22 mouse cellular contexts compared by ENCODE assay signal in genomic region chr11:61016866-61017398, GRCm38 (mm10). TPM values are rescaled to one million over a fixed set of nuclear protein-coding genes. Genes with fewer than 3 reads are reported as not detected.
DNase-seq lines count a peak whose midpoint lies in the region; ATAC-seq and TF ChIP-seq lines count a peak whose summit lies in the region.
"Had no signal": no experiment of that assay in that cellular context is flagged by ENCODE, and none has a peak within 500 bp of the region (broad histone marks: within the 10 kb centered on the region; RNA-seq: fewer than 3 reads in every experiment).

No protein-coding gene starts in this region.

- no peak overlapping the region for H3K9ac ChIP-seq in hindbrain, embryonic 12.5 days
- H3K9ac ChIP-seq in heart, postnatal 0 days (replicated peaks; ENCODE audit: low read depth, low read length): 0 out of 2 replicates have a peak overlapping the region, but pooled peaks have one; percentile 17
- H3K9ac ChIP-seq: embryonic facial prominence, embryonic 12.5 days; forebrain, embryonic 15.5 days; hindbrain, embryonic 15.5 days; intestine, embryonic 15.5 days; limb, embryonic 13.5 days; liver, embryonic 13.5 days; lung, embryonic 14.5 days had no signal

- no peak for TF ChIP-seq EP300 in heart, postnatal 0 days (IDR thresholded peaks at IDR 0.05; ENCODE audit: low read depth)

- H3K27ac ChIP-seq in hindbrain, embryonic 10.5 days: 0 out of 2 replicates have a peak overlapping the region, but pooled peaks have one; percentile 17
- no peak overlapping the region for H3K27ac ChIP-seq in hindbrain, embryonic 12.5 days
- H3K27ac ChIP-seq in embryonic facial prominence, embryonic 10.5 days (replicated peaks): peak overlapping the region; percentile 59; the same call in 1 of the 2 replicates
- peak overlapping the region; percentile 85 for H3K27ac ChIP-seq in heart, embryonic 10.5 days
- H3K27ac ChIP-seq in heart, postnatal 0 days (ENCODE audit: low read depth): peak overlapping the region; percentile 77
- H3K27ac ChIP-seq: embryonic facial prominence, embryonic 12.5 days; forebrain, embryonic 15.5 days; hindbrain, embryonic 15.5 days; intestine, embryonic 15.5 days; limb, embryonic 13.5 days; liver, embryonic 13.5 days had no signal

- ATAC-seq in hindbrain, embryonic 12.5 days (ENCODE audit: low FRiP score): no peak
- ATAC-seq in heart, postnatal 0 days (ENCODE audit: insufficient read depth, low read depth): peak; percentile 59
- ATAC-seq: forebrain, embryonic 15.5 days; intestine, embryonic 15.5 days had no signal

- WGBS in hindbrain, embryonic 10.5 days: 13% methylated on average over 8 of the region's 8 CpGs
- WGBS in hindbrain, embryonic 12.5 days: 10% methylated on average over 8 of the region's 8 CpGs
- 7% methylated on average over 8 of the region's 8 CpGs for WGBS in embryonic facial prominence, embryonic 10.5 days
- 14% methylated on average over 8 of the region's 8 CpGs for WGBS in heart, embryonic 10.5 days
- WGBS in heart, postnatal 0 days: 18% methylated on average over 8 of the region's 8 CpGs

- no peak overlapping the region for H3K4me3 ChIP-seq in hindbrain, embryonic 10.5 days
- H3K4me3 ChIP-seq in hindbrain, embryonic 12.5 days: no peak overlapping the region
- 0 out of 2 replicates have a peak overlapping the region, but pooled peaks have one; percentile 8 for H3K4me3 ChIP-seq in embryonic facial prominence, embryonic 10.5 days
- H3K4me3 ChIP-seq in heart, embryonic 10.5 days: no peak overlapping the region
- H3K4me3 ChIP-seq in heart, postnatal 0 days (ENCODE audit: low read depth, low read length): no peak overlapping the region
- H3K4me3 ChIP-seq: embryonic facial prominence, embryonic 12.5 days; forebrain, embryonic 15.5 days; hindbrain, embryonic 15.5 days; intestine, embryonic 15.5 days; limb, embryonic 13.5 days; liver, embryonic 13.5 days had no signal

- H3K36me3 ChIP-seq in hindbrain, embryonic 10.5 days: no peaks in the 10 kb centered on the region
- no peaks in the 10 kb centered on the region for H3K36me3 ChIP-seq in hindbrain, embryonic 12.5 days
- H3K36me3 ChIP-seq in embryonic facial prominence, embryonic 10.5 days (replicated peaks): no peaks in the 10 kb centered on the region
- no peaks in the 10 kb centered on the region for H3K36me3 ChIP-seq in heart, embryonic 10.5 days
- no peaks in the 10 kb centered on the region for H3K36me3 ChIP-seq in heart, postnatal 0 days (replicated peaks; ENCODE audit: control insufficient read depth, insufficient read depth, low read length)
- H3K36me3 ChIP-seq: embryonic facial prominence, embryonic 12.5 days; forebrain, embryonic 15.5 days; hindbrain, embryonic 15.5 days; intestine, embryonic 15.5 days; limb, embryonic 13.5 days; liver, embryonic 13.5 days had no signal

- no peaks in the 10 kb centered on the region for H3K9me3 ChIP-seq in hindbrain, embryonic 10.5 days
- H3K9me3 ChIP-seq in hindbrain, embryonic 12.5 days (replicated peaks): no peaks in the 10 kb centered on the region
- H3K9me3 ChIP-seq in embryonic facial prominence, embryonic 10.5 days: no peaks in the 10 kb centered on the region
- H3K9me3 ChIP-seq in heart, embryonic 10.5 days: no peaks in the 10 kb centered on the region
- no peaks in the 10 kb centered on the region for H3K9me3 ChIP-seq in heart, postnatal 0 days (replicated peaks; ENCODE audit: control insufficient read depth, low read length)
- H3K9me3 ChIP-seq: embryonic facial prominence, embryonic 12.5 days; forebrain, embryonic 15.5 days; hindbrain, embryonic 15.5 days; intestine, embryonic 15.5 days; limb, embryonic 13.5 days; liver, embryonic 13.5 days had no signal

- TF ChIP-seq CTCF in heart, postnatal 0 days (IDR thresholded peaks at IDR 0.05; ENCODE audit: low read depth): no peak

- peak; percentile 22 for DNase-seq in hindbrain, embryonic 10.5 days (ENCODE audit: low spot score)
- peak; percentile 65 for DNase-seq in embryonic facial prominence, embryonic 10.5 days (ENCODE audit: low spot score)
- no peak for DNase-seq in heart, embryonic 10.5 days (ENCODE audit: low spot score)
- peak; percentile 54 for DNase-seq in heart, postnatal 0 days (ENCODE audit: low spot score)
- no peak for DNase-seq in layer of hippocampus, postnatal 36 days
- DNase-seq in cerebellum, postnatal 25 days: no peak
- DNase-seq: adrenal gland, adult 8-10 months; cerebellum, adult 9-11 months; kidney, adult 9 months; kidney, postnatal 4 days; liver, embryonic 13.5 days; lung, embryonic 14.5 days; lung, postnatal 36 days; thymus, postnatal 36 days had no signal

- H3K4me1 ChIP-seq in hindbrain, embryonic 10.5 days (replicated peaks): peaks cover 42% of the 10 kb centered on the region
- peaks cover 25% of the 10 kb centered on the region for H3K4me1 ChIP-seq in hindbrain, embryonic 12.5 days
- peaks cover 36% of the 10 kb centered on the region for H3K4me1 ChIP-seq in embryonic facial prominence, embryonic 10.5 days
- peaks cover 43% of the 10 kb centered on the region for H3K4me1 ChIP-seq in heart, embryonic 10.5 days
- peaks cover 26% of the 10 kb centered on the region for H3K4me1 ChIP-seq in heart, postnatal 0 days (ENCODE audit: control insufficient read depth, insufficient read depth)
- H3K4me1 ChIP-seq: liver, embryonic 13.5 days had no signal

- H3K27me3 ChIP-seq in hindbrain, embryonic 10.5 days (ENCODE audit: insufficient read depth, poor library complexity, severe bottlenecking): peaks cover 46% of the 10 kb centered on the region
- H3K27me3 ChIP-seq in hindbrain, embryonic 12.5 days: peaks cover 33% of the 10 kb centered on the region
- H3K27me3 ChIP-seq in embryonic facial prominence, embryonic 10.5 days (replicated peaks; ENCODE audit: low read depth, poor library complexity, severe bottlenecking): peaks cover 68% of the 10 kb centered on the region
- peaks cover 42% of the 10 kb centered on the region for H3K27me3 ChIP-seq in heart, embryonic 10.5 days (ENCODE audit: insufficient read depth, poor library complexity, severe bottlenecking)
- peaks cover 10% of the 10 kb centered on the region; the same call in 1 of the 2 replicates for H3K27me3 ChIP-seq in heart, postnatal 0 days (ENCODE audit: control insufficient read depth, insufficient read depth, low read length)

- H3K4me2 ChIP-seq in hindbrain, embryonic 12.5 days (replicated peaks): no peak overlapping the region
- H3K4me2 ChIP-seq in heart, postnatal 0 days (ENCODE audit: low read depth, low read length): no peak overlapping the region
- H3K4me2 ChIP-seq: embryonic facial prominence, embryonic 12.5 days; forebrain, embryonic 15.5 days; hindbrain, embryonic 15.5 days; intestine, embryonic 15.5 days; limb, embryonic 13.5 days; liver, embryonic 13.5 days; lung, embryonic 14.5 days had no signal

RNA-seq across cellular contexts. Expression of gene Kcnj12, which starts 5.4 kb away (rescaled TPM):
- 2.9 and 3.7 TPM in 2 replicates for polyA plus RNA-seq in hindbrain, embryonic 10.5 days (2016; fragmentation: Nextera tagmentation; extraction: Ambion mirVana)
- 2.7 and 3.2 TPM in 2 replicates for polyA plus RNA-seq in hindbrain, embryonic 12.5 days (2016; fragmentation: Nextera tagmentation; extraction: Ambion mirVana)
- 2.2 and 2.5 TPM in 2 replicates for polyA plus RNA-seq in embryonic facial prominence, embryonic 10.5 days (2016; fragmentation: Nextera tagmentation; extraction: Ambion mirVana)
- polyA plus RNA-seq in heart, embryonic 10.5 days (2016; fragmentation: Nextera tagmentation; extraction: Ambion mirVana): 1.4 and 1.7 TPM in 2 replicates
- 38.9 and 69.3 TPM in 2 replicates for total RNA-seq in heart, postnatal 0 days (2014; rRNA removed; ENCODE audit: low replicate concordance)
- polyA plus RNA-seq in heart, postnatal 0 days (2015; fragmentation: Nextera tagmentation; extraction: Ambion mirVana): 9.5 and 10.8 TPM in 2 replicates
- total RNA-seq in layer of hippocampus, postnatal 36 days (2021): 1 to 10 TPM; 6.0 to 6.9 TPM
- total RNA-seq: megakaryocyte-erythroid progenitor cell, adult 5-6 weeks; monocyte, adult 5-6 weeks had no signal

Comparison
In these comparisons a context has a peak if more than half of its experiments do, and no peak if none do; other contexts are left out.
1. DNase-seq: peak in hindbrain, embryonic 10.5 days (single experiment), embryonic facial prominence, embryonic 10.5 days (single experiment) and heart, postnatal 0 days (single experiment); none in heart, embryonic 10.5 days (single experiment), layer of hippocampus, postnatal 36 days (0 of 2) and cerebellum, postnatal 25 days (0 of 2).